Mouse (Mus musculus) thymus, adult 2 months (tissue): ENCODE data around the gene Slc43a1.

Experiments
- CTCF ChIP-seq: fragments of 200-500 bp; IDR thresholded peaks from 2 replicates; pipeline ENCODE4 v1.5.1; 2012; ENCODE audit warnings: mild to moderate bottlenecking, control low read depth, low read length, moderate library complexity, borderline replicate concordance; ENCODE audit not compliant: control insufficient read depth, poor library complexity, insufficient read depth; ENCODE audit errors: extremely low read depth
- POLR2A ChIP-seq: fragments of 200-500 bp; IDR thresholded peaks from 2 replicates; pipeline ENCODE4 v1.6.1; 2012; ENCODE audit warnings: mild to moderate bottlenecking, low read length, control low read depth, moderate library complexity; ENCODE audit not compliant: control insufficient read depth, poor library complexity, insufficient read depth; ENCODE audit errors: extremely low read depth

DNA sequence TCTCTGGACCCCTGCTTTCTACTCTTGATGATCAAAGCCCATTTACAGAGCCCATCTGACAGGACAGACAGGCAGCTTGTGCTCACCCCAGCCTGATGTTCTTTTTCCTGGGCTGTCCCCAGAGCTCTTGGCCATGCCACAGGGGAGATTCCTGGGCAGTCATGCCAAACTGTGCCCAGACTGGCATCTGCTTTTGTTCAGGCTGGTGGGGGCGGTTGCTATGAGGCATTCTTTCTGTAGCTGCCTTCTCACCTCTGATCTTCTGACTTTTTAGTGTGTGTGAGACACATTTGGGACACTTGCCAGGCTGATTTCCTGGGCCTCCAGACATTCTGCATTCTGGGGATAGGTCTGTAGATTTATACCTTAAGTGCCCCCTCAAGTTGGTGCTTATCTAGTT lies 19.9 kb downstream of the Slc43a1 start:
- TF ChIP-seq CTCF: no peak
- TF ChIP-seq POLR2A: no peak
